Mouse (Mus musculus): ENCODE measurements at regions not wholly inside any gene's neighbourhood (a gene's known extent, or its start where the extent isn't known, plus 50 kb on each side); places are given as distances from the start of the nearest gene placed in this dataset.

DNA sequence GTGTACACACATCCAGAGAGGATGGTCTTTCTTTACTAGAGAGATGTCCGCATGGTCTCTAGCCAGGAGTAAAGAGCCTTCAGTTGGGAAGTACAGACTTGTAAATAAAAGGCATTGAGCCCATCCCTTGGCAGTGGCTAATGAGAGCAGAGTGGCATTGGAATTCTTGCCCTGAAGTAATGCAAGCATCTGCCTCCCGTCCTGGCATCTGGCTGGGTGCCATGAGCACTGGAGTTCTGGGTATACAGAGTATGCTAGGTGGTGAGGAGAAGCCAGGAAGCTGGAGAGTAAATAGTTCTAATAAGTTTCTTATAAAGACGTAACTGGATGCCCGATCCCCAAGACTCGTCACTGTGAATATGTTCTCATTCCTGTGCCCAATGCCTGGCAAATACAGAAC is 367.8 kb downstream of the Lrig3 start:
- TF ChIP-seq CTCF (IDR thresholded peaks at IDR 0.05; ENCODE audit: extremely low read depth, insufficient read length, insufficient replicate concordance, low read depth, low read length) = no peak
- no peak for TF ChIP-seq POLR2A (IDR thresholded peaks at IDR 0.05; ENCODE audit: low read depth, low read length)
